Mouse (Mus musculus): Measurements from ENCODE around the gene Limk2. TPM values are rescaled to one million over a fixed set of nuclear protein-coding genes. Genes with fewer than 3 reads are reported as not detected.

Limk2 gene
- polyA plus RNA-seq, 1 experiment from 2014 or later: 159 TPM

Other genes starting within 250 kb of the Limk2 start
- gene Sfi1, start 215.7 kb downstream of the Limk2 start, polyA plus RNA-seq (2015; fragmentation: Nextera tagmentation; extraction: Ambion mirVana): 14.3 and 16.4 TPM in 2 replicates
- gene Eif4enif1, start 206.8 kb downstream of the Limk2 start, polyA plus RNA-seq (2015; fragmentation: Nextera tagmentation; extraction: Ambion mirVana): 36.8 and 48.0 TPM in 2 replicates
- gene Drg1, start 142.8 kb downstream of the Limk2 start, polyA plus RNA-seq (2015; fragmentation: Nextera tagmentation; extraction: Ambion mirVana): 207 and 210 TPM in 2 replicates
- gene Patz1, start 120.3 kb downstream of the Limk2 start, polyA plus RNA-seq (2015; fragmentation: Nextera tagmentation; extraction: Ambion mirVana): 35.2 and 40.7 TPM in 2 replicates
- gene Pik3ip1, start 78.8 kb downstream of the Limk2 start, polyA plus RNA-seq (2015; fragmentation: Nextera tagmentation; extraction: Ambion mirVana): 30.8 and 36.1 TPM in 2 replicates
- gene Rnf185, start 43.2 kb upstream of the Limk2 start, polyA plus RNA-seq (2015; fragmentation: Nextera tagmentation; extraction: Ambion mirVana): 43.0 and 46.2 TPM in 2 replicates
- 4.0 and 9.2 TPM in 2 replicates for gene Pla2g3, start 79.1 kb upstream of the Limk2 start, polyA plus RNA-seq (2015; fragmentation: Nextera tagmentation; extraction: Ambion mirVana)
- 12.5 and 13.9 TPM in 2 replicates for gene Inpp5j, start 95.6 kb upstream of the Limk2 start, polyA plus RNA-seq (2015; fragmentation: Nextera tagmentation; extraction: Ambion mirVana)
- gene Selenom, start 105.5 kb upstream of the Limk2 start, polyA plus RNA-seq (2015; fragmentation: Nextera tagmentation; extraction: Ambion mirVana): 176 and 225 TPM in 2 replicates
- 15.2 and 21.8 TPM in 2 replicates for gene Smtn, start 131.4 kb upstream of the Limk2 start, polyA plus RNA-seq (2015; fragmentation: Nextera tagmentation; extraction: Ambion mirVana)
- 25.9 and 31.0 TPM in 2 replicates for gene Morc2a, start 240.0 kb upstream of the Limk2 start, polyA plus RNA-seq (2015; fragmentation: Nextera tagmentation; extraction: Ambion mirVana)